Mouse (Mus musculus) CH12.LX (cell line): ENCODE results near the gene Alox12b.
A peak's percentile ranks its signal among the peaks of the same experiment; 100 is the strongest.

Source experiments
- BHLHE40 ChIP-seq: IDR thresholded peaks from 2 replicates; pipeline ENCODE4 v1.6.1; 2011; ENCODE audit warnings: mild to moderate bottlenecking, low read depth, low read length, improper control_type of control experiment
- CTCF ChIP-seq, 2 experiments: IDR thresholded peaks in 1 of 2; conservative IDR thresholded peaks in 1 of 2; 2 replicates each; pipeline ENCODE4 v1.5.1; 2011 to 2012; ENCODE audit warnings: low read depth in 2 of 2, low read length in 2 of 2, improper control_type of control experiment in 1 of 2, inconsistent platforms in 1 of 2, mild to moderate bottlenecking in 1 of 2, moderate library complexity in 1 of 2

DNA sequence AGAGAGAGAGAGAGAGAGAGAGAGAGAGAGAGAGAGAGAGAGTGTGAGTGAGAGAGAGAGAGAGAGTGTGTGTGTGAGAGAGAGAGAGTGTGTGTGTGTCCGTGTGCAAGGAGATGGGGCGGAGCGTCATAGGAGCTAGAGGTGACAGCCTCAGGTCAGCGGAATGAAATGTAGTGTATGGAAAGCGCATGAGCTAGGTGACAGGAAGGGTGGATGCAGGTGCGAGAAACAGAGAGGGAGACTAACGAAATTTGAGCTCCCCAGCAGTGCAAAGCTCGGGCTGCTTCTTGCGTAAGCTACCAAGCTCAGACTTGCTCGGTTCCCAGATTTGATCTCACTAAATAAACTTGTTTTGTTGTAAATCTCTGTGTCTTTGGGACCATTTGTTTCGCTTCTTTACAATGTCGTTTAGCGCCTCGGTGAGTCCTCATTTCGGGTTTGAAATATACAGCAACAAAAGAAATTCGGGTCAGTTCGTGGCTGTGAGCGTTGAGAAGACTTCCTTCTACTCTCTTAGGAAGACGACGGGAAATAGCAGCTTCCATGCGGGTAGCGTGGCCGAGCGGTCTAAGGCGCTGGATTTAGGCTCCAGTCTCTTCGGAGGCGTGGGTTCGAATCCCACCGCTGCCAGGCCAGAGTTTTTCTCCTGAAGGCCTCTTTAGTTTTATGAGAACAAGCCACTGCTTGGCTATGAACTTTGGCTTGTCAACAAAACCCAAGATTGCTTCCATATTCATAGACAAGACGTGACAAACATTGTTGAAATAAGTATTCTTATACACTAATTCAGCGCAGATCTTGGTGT lies 32.9 kb upstream of the Alox12b start:
- TF ChIP-seq BHLHE40 (peak; percentile 79), CTCF (conservative IDR thresholded peaks at IDR 0.05 in 1 of 2, IDR thresholded peaks at IDR 0.05 in 1 of 2; ENCODE audit: low read depth in 2 of 2, low read length in 2 of 2) (no peak)
